Mouse (Mus musculus): ENCODE results near the gene Tnfrsf25. TPM values are rescaled to one million over a fixed set of nuclear protein-coding genes. Genes with fewer than 3 reads are reported as not detected.

Gene Tnfrsf25
- polyA plus RNA-seq, 1 experiment from 2014 or later, result 2.4 TPM

DNA sequence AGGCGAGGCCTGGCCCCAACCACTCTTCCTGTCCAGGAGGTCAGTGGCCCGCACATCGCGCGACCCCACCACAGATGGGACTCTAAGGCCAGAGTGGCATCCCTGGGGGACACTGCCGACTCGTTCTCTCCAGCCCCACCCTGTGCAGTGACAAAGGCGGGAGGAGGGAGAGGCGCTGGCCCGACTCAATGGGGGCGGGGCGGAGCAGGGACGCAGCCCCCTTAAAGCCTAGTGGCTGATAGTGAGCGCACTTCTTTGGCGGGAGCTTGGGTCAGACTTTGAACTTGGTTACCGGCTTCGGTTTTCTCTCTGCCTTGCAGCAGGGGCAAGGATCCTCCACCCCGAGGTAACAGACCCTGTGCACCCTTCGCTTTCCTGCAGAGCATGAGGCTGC is 43.5 kb downstream of the Tnfrsf25 start:
- Histone ChIP-seq H3K4me2 (ENCODE audit: low read depth, low read length) (peak overlapping the region; percentile 48), H3K36me3 (ENCODE audit: control insufficient read depth, insufficient read depth, low read length) (no peaks in the 10 kb centered on the region), H3K27ac (ENCODE audit: low read length) (no peak overlapping the region), H3K9me3 (ENCODE audit: control insufficient read depth, low read length) (no peaks in the 10 kb centered on the region), H3K4me1 (ENCODE audit: control insufficient read depth, insufficient read depth, low read length) (peaks cover 32% of the 10 kb centered on the region), H3K27me3 (replicated peaks; ENCODE audit: control insufficient read depth, insufficient read depth, low read length) (peaks cover 48% of the 10 kb centered on the region), H3K4me3 (ENCODE audit: low read length) (peak overlapping the region; percentile 40), H3K9ac (ENCODE audit: low read depth, low read length) (peak overlapping the region; percentile 35; the same call in 1 of the 2 replicates)
- no peak for ATAC-seq
- WGBS, result 3% methylated on average over 19 of the region's 19 CpGs

DNA sequence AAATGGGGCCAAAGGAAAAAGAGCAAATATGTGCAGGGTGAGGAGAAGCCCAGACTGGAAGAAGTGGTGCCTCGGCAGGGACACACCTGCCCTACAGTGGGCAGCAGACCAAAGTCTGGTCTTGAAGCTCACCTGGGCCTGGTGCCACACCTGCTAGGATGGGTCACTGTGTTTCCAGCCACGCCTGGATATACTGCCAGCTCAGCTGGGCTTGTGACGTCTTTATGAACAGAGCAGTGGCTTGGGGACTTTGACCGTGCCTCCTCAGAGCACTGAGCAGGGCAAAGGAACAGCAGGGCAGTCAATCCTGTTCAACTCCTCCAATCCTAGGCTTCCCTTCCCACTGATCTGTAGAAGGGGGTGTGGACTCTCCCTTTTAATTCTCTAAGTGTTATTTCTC is 45.0 kb downstream of the Tnfrsf25 start:
- no peaks in the 10 kb centered on the region for H3K36me3 ChIP-seq (ENCODE audit: control insufficient read depth, insufficient read depth, low read length)
- peak overlapping the region; percentile 49 for H3K27ac ChIP-seq (ENCODE audit: low read length)
- H3K9me3 ChIP-seq (ENCODE audit: control insufficient read depth, low read length), result no peaks in the 10 kb centered on the region
- H3K9ac ChIP-seq (ENCODE audit: low read depth, low read length), result peak overlapping the region; percentile 8; the same call in 1 of the 2 replicates
- 35% methylated on average over 4 of the region's 4 CpGs for WGBS
- peaks cover 32% of the 10 kb centered on the region for H3K4me1 ChIP-seq (ENCODE audit: control insufficient read depth, insufficient read depth, low read length)
- peaks cover 48% of the 10 kb centered on the region for H3K27me3 ChIP-seq (replicated peaks; ENCODE audit: control insufficient read depth, insufficient read depth, low read length)
- no peak overlapping the region for H3K4me3 ChIP-seq (ENCODE audit: low read length)
- peak; percentile 91 for ATAC-seq
- H3K4me2 ChIP-seq (ENCODE audit: low read depth, low read length), result peak overlapping the region; percentile 24; the same call in 1 of the 2 replicates

DNA sequence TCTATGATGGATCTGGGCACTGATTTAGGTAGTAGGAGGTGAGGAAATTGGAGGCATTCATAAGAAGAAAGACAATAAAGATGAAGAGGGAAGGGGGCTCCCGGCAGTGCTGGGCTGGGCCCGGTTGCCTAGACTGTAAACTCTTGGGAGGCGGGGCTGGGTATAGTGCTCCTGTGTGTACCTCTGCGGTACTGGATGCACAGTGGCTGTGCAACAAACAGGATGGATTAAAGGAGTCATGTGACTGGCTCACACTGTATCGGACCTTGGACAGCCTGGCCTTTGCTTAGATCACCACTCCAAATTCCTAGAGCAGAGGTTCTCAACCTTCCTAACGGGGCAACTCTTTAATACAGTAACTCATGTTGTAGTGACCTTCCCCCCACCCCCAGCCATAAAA is 45.9 kb downstream of the Tnfrsf25 start:
- H3K27me3 ChIP-seq (replicated peaks; ENCODE audit: control insufficient read depth, insufficient read depth, low read length), result peaks cover 48% of the 10 kb centered on the region
- peaks cover 32% of the 10 kb centered on the region for H3K4me1 ChIP-seq (ENCODE audit: control insufficient read depth, insufficient read depth, low read length)
- no peak overlapping the region for H3K4me3 ChIP-seq (ENCODE audit: low read length)
- H3K4me2 ChIP-seq (ENCODE audit: low read depth, low read length), result peak overlapping the region; percentile 24; the same call in 1 of the 2 replicates
- 60% methylated on average over 6 of the region's 6 CpGs for whole genome bisulfite sequencing
- H3K36me3 ChIP-seq (ENCODE audit: control insufficient read depth, insufficient read depth, low read length), result no peaks in the 10 kb centered on the region
- peak overlapping the region; percentile 49 for H3K27ac ChIP-seq (ENCODE audit: low read length)
- peak; percentile 17; the same call in 1 of the 2 replicates for ATAC-seq
- peak overlapping the region; percentile 8; the same call in 1 of the 2 replicates for H3K9ac ChIP-seq (ENCODE audit: low read depth, low read length)
- H3K9me3 ChIP-seq (ENCODE audit: control insufficient read depth, low read length), result no peaks in the 10 kb centered on the region

DNA sequence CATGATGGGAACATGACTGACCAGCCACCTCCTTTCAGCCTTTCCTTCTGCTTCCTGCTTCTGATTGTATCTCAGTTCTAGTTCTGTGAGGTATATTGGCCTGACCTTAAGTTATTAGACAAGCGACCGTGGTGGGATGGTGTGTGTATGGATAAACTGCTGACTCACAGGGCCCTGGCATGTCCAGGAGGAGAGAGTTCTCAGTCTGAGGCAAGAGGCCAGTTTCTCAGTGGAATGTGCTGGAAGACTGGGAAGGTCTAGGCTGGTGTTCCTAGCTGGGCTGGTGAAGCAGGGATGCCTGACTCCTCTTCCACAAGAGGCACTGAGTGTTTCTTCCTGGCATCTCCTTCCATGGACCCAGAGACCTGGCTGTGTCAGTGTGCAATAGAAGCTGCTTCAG is 47.0 kb downstream of the Tnfrsf25 start:
- H3K27ac ChIP-seq (ENCODE audit: low read length), result no peak overlapping the region
- H3K4me3 ChIP-seq (ENCODE audit: low read length), result no peak overlapping the region
- WGBS, result 75% methylated on average over 2 of the region's 2 CpGs
- H3K27me3 ChIP-seq (replicated peaks; ENCODE audit: control insufficient read depth, insufficient read depth, low read length), result peaks cover 41% of the 10 kb centered on the region
- peaks cover 32% of the 10 kb centered on the region for H3K4me1 ChIP-seq (ENCODE audit: control insufficient read depth, insufficient read depth, low read length)
- no peaks in the 10 kb centered on the region for H3K9me3 ChIP-seq (ENCODE audit: control insufficient read depth, low read length)
- H3K36me3 ChIP-seq (ENCODE audit: control insufficient read depth, insufficient read depth, low read length), result no peaks in the 10 kb centered on the region
- no peak overlapping the region for H3K9ac ChIP-seq (ENCODE audit: low read depth, low read length)
- H3K4me2 ChIP-seq (ENCODE audit: low read depth, low read length), result no peak overlapping the region
- no peak for ATAC-seq

DNA sequence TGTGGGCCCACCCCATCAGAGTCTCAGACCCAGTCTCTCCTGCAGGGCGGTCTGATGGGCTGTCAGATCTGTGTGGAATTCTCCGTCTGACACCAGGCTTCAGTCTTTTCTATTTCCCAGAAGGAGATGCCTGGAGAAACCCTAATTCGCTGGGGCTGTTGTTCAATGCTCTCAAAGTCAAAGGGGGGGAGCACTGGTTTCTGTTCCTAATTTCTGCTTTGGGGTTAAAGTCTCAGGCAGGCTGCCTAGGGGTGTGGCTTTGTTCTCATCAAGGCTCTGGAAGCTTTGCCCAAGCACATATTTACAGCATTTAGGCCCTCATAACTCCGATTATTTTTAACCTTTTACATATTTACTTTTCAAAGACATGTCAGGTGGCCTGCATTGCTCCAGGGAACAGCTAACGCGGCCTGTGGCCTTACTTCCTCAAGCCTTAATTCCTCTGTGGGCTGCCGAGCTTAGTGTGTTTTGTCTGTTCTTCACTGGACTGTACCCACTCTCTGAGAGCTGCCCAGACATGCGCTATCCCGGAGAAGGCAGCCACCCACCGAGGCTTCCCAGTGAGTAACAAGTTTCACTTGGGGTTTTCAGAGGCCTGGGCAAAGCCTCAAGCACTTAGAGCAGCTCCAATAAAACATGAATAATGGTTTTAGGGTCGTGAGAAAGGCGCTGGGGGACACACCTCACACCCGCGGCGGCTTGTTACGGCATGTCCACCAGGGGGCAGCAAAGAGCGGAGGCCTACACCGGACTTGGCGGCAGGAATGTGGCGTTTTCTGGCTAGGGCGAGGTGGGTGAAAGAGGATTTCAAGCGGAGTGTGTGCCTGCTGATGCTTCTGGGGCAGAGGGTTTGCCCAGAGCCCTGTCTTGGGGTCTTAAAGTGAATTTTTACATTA is 49.5 kb downstream of the Tnfrsf25 start:
- Histone ChIP-seq H3K9ac (ENCODE audit: low read depth, low read length) (no peak overlapping the region), H3K27ac (ENCODE audit: low read length) (no peak overlapping the region), H3K36me3 (ENCODE audit: control insufficient read depth, insufficient read depth, low read length) (no peaks in the 10 kb centered on the region), H3K4me3 (ENCODE audit: low read length) (no peak overlapping the region), H3K4me2 (ENCODE audit: low read depth, low read length) (peak overlapping the region; percentile 4; the same call in 1 of the 2 replicates), H3K27me3 (replicated peaks; ENCODE audit: control insufficient read depth, insufficient read depth, low read length) (peaks cover 15% of the 10 kb centered on the region), H3K4me1 (ENCODE audit: control insufficient read depth, insufficient read depth, low read length) (peaks cover 10% of the 10 kb centered on the region), H3K9me3 (ENCODE audit: control insufficient read depth, low read length) (no peaks in the 10 kb centered on the region)
- WGBS, result 16% methylated on average over 22 of the region's 22 CpGs
- ATAC-seq, result no peak

DNA sequence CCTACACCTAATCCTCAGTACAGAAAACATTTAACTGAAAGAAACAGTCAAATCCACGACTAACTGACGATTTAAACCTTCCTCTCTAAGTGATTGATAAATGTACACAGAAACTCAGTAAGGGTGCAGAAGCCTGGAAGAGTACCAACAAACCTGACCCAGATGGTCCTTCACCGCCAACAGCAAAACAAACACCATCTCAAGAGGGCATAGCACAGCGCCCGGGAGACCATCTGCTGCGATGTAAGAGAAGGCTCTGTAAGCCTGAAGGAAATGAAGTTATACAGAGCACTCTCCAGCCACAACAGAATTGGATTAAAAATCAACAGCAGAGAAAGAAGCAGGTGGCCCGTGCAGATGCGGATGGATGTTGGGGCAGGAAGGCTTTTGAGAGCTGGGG is 52.3 kb downstream of the Tnfrsf25 start:
- no peak overlapping the region for H3K9ac ChIP-seq (ENCODE audit: low read depth, low read length)
- H3K4me2 ChIP-seq (ENCODE audit: low read depth, low read length), result no peak overlapping the region
- H3K36me3 ChIP-seq (ENCODE audit: control insufficient read depth, insufficient read depth, low read length), result no peaks in the 10 kb centered on the region
- no peak overlapping the region for H3K4me3 ChIP-seq (ENCODE audit: low read length)
- no peaks in the 10 kb centered on the region; the same call in 1 of the 2 replicates for H3K4me1 ChIP-seq (ENCODE audit: control insufficient read depth, insufficient read depth, low read length)
- WGBS, result 47% methylated on average over 8 of the region's 8 CpGs
- no peak overlapping the region for H3K27ac ChIP-seq (ENCODE audit: low read length)
- ATAC-seq, result no peak
- no peaks in the 10 kb centered on the region for H3K9me3 ChIP-seq (ENCODE audit: control insufficient read depth, low read length)
- no peaks in the 10 kb centered on the region for H3K27me3 ChIP-seq (replicated peaks; ENCODE audit: control insufficient read depth, insufficient read depth, low read length)

DNA sequence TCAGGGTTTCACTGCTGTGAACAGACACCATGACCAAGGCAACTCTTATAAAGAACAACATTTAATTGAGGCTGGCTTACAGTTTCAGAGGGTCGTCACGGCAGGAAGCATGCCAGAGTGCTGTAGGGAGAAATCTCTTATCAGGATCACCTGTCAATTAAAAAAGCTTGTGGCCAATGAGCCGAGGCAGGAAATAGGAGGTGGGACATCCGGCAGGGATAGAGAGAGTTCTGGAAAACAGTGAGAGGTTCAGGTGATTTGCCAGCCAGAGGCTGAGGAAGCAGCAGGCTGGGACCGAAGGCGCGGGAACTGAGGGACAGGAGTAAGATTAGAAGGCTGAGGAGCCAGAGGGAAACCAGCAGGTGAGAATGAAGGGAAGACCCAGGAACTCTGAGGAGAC is 53.4 kb downstream of the Tnfrsf25 start:
- no peaks in the 10 kb centered on the region for H3K27me3 ChIP-seq (replicated peaks; ENCODE audit: control insufficient read depth, insufficient read depth, low read length)
- no peaks in the 10 kb centered on the region; the same call in 1 of the 2 replicates for H3K4me1 ChIP-seq (ENCODE audit: control insufficient read depth, insufficient read depth, low read length)
- H3K4me3 ChIP-seq (ENCODE audit: low read length), result no peak overlapping the region
- H3K9ac ChIP-seq (ENCODE audit: low read depth, low read length), result no peak overlapping the region
- no peak overlapping the region for H3K27ac ChIP-seq (ENCODE audit: low read length)
- H3K4me2 ChIP-seq (ENCODE audit: low read depth, low read length), result no peak overlapping the region
- H3K36me3 ChIP-seq (ENCODE audit: control insufficient read depth, insufficient read depth, low read length), result no peaks in the 10 kb centered on the region
- no peaks in the 10 kb centered on the region for H3K9me3 ChIP-seq (ENCODE audit: control insufficient read depth, low read length)
- ATAC-seq, result no peak
- WGBS, result 73% methylated on average over 7 of the region's 7 CpGs

Other genes with a start within 250 kb of the Tnfrsf25 start
- 71.0 and 73.6 TPM in 2 replicates for gene Dnajc11, start 182.2 kb upstream of the Tnfrsf25 start, polyA plus RNA-seq (2015; fragmentation: Nextera tagmentation; extraction: Ambion mirVana)
- 27.0 and 29.0 TPM in 2 replicates for gene Thap3, start 126.9 kb upstream of the Tnfrsf25 start, polyA plus RNA-seq (2015; fragmentation: Nextera tagmentation; extraction: Ambion mirVana)
- gene Phf13, start 119.7 kb upstream of the Tnfrsf25 start, polyA plus RNA-seq (2015; fragmentation: Nextera tagmentation; extraction: Ambion mirVana), result 15.5 and 16.7 TPM in 2 replicates
- 7.4 and 8.3 TPM in 2 replicates for gene Klhl21, start 107.1 kb upstream of the Tnfrsf25 start, polyA plus RNA-seq (2015; fragmentation: Nextera tagmentation; extraction: Ambion mirVana)
- 13.5 and 16.6 TPM in 2 replicates for gene Zbtb48, start 88.3 kb upstream of the Tnfrsf25 start, polyA plus RNA-seq (2015; fragmentation: Nextera tagmentation; extraction: Ambion mirVana)
- 0.20 and 0.21 TPM in 2 replicates for gene Tas1r1, start 77.4 kb upstream of the Tnfrsf25 start, polyA plus RNA-seq (2015; fragmentation: Nextera tagmentation; extraction: Ambion mirVana)
- gene Nol9, start 76.6 kb upstream of the Tnfrsf25 start, polyA plus RNA-seq (2015; fragmentation: Nextera tagmentation; extraction: Ambion mirVana), result 22.4 and 22.7 TPM in 2 replicates
- 14.2 and 17.0 TPM in 2 replicates for gene Plekhg5, start 43.4 kb upstream of the Tnfrsf25 start, polyA plus RNA-seq (2015; fragmentation: Nextera tagmentation; extraction: Ambion mirVana)
- 31.6 and 39.5 TPM in 2 replicates for gene Espn, start 36.4 kb downstream of the Tnfrsf25 start, polyA plus RNA-seq (2015; fragmentation: Nextera tagmentation; extraction: Ambion mirVana)
- 0.68 and 0.98 TPM in 2 replicates for gene Hes2, start 42.9 kb downstream of the Tnfrsf25 start, polyA plus RNA-seq (2015; fragmentation: Nextera tagmentation; extraction: Ambion mirVana)
- 49.4 and 52.5 TPM in 2 replicates for gene Acot7, start 62.2 kb downstream of the Tnfrsf25 start, polyA plus RNA-seq (2015; fragmentation: Nextera tagmentation; extraction: Ambion mirVana)
- 3.4 and 4.7 TPM in 2 replicates for gene Gpr153, start 158.3 kb downstream of the Tnfrsf25 start, polyA plus RNA-seq (2015; fragmentation: Nextera tagmentation; extraction: Ambion mirVana)
- not detected in 2 replicates for gene Hes3, start 175.7 kb downstream of the Tnfrsf25 start, polyA plus RNA-seq (2015; fragmentation: Nextera tagmentation; extraction: Ambion mirVana)
- 13.7 and 15.4 TPM in 2 replicates for gene Icmt, start 181.3 kb downstream of the Tnfrsf25 start, polyA plus RNA-seq (2015; fragmentation: Nextera tagmentation; extraction: Ambion mirVana)
- gene Rnf207, start 203.1 kb downstream of the Tnfrsf25 start, polyA plus RNA-seq (2015; fragmentation: Nextera tagmentation; extraction: Ambion mirVana), result 1.5 and 1.8 TPM in 2 replicates
- 281 and 323 TPM in 2 replicates for gene Rpl22, start 209.8 kb downstream of the Tnfrsf25 start, polyA plus RNA-seq (2015; fragmentation: Nextera tagmentation; extraction: Ambion mirVana)
- 1.5 and 1.9 TPM in 2 replicates for gene Chd5, start 222.7 kb downstream of the Tnfrsf25 start, polyA plus RNA-seq (2015; fragmentation: Nextera tagmentation; extraction: Ambion mirVana)